Mouse (Mus musculus) megakaryocyte, embryonic 14.5 days (primary cell): ENCODE data around the gene Ung.

Experiments used
- FLI1 ChIP-seq: IDR thresholded peaks from 2 replicates; pipeline ENCODE4 v1.6.1; 2012; ENCODE audit warnings: low read length, inconsistent platforms, mixed read lengths
- GATA1 ChIP-seq: IDR thresholded peaks from 3 replicates; pipeline ENCODE4 v1.6.1; 2012; ENCODE audit warnings: mixed read lengths, low read length, inconsistent platforms, borderline replicate concordance

GRCm38 (mm10) chr5:114177966-114178719 is 48.0 kb downstream of the Ung start:
- TF ChIP-seq GATA1 (no peak), FLI1 (no peak)
